Comparison of ENCODE assay signal across 4 mouse cellular contexts in genomic region chr2:140079284-140079683, GRCm38 (mm10). TPM values are rescaled to one million over a fixed set of nuclear protein-coding genes. Genes with fewer than 3 reads are reported as not detected.
DNase-seq lines count a peak whose midpoint lies in the region.
"Not testable (repeated sequence)": the region's sequence is repeated elsewhere in the genome, so short reads cannot be mapped to it uniquely, and the experiment has no call there.

No protein-coding gene starts in this region.

- peaks cover 1 to 23% of the 10 kb centered on the region in 2 experiments for H3K4me1 ChIP-seq in ES-E14 (ENCODE audit: control insufficient read depth in 2 of 2, insufficient read depth in 2 of 2, low read length in 2 of 2, poor library complexity in 1 of 2)

- H3K9me3 ChIP-seq in ES-E14 (ENCODE audit: control insufficient read depth, insufficient read depth, low read depth, low read length), result not testable (repeated sequence)

- H3K4me3 ChIP-seq in ES-E14 (ENCODE audit: insufficient read depth in 1 of 2, low read depth in 1 of 2, low read length in 2 of 2, poor library complexity in 1 of 2, severe bottlenecking in 1 of 2), result not testable (repeated sequence)

- H3K27ac ChIP-seq in ES-E14 (ENCODE audit: insufficient read depth, low read depth, low read length, poor library complexity, severe bottlenecking), result peak overlapping the region; percentile 75; the same call in 1 of the 2 replicates

- H3K36me3 ChIP-seq in ES-E14 (ENCODE audit: control insufficient read depth, insufficient read depth, low read length, poor library complexity, severe bottlenecking), result not testable (repeated sequence)

- in situ Hi-C loops in ES-E14 (cut with MboI; ENCODE audit: low sequenced_read_pairs in 2 of 2, unreplicated experiment in 2 of 2), result not testable (repeated sequence)

- H3K9ac ChIP-seq in ES-E14 (ENCODE audit: insufficient read depth, low read depth, low read length, poor library complexity, severe bottlenecking), result not testable (repeated sequence)

- DNase-seq in ES-CJ7 (ENCODE audit: low read depth, low spot score), result peak; percentile 28
- DNase-seq in ES-E14 (ENCODE audit: low read depth, low spot score), result not testable (repeated sequence)
- DNase-seq in R1 (ENCODE audit: low read depth, low spot score), result peak; percentile 68
- DNase-seq in heart, adult 11 months, result peak; percentile 6

RNA-seq across cellular contexts. Expression of gene Tasp1, which starts 12.7 kb away (rescaled TPM):
- total RNA-seq in ES-E14 (2012; rRNA removed), result 11.2 and 12.1 TPM in 2 replicates
